Mouse (Mus musculus) liver, embryonic 13.5 days (tissue): ENCODE data around the gene Nop9. TPM values are rescaled to one million over a fixed set of nuclear protein-coding genes. Genes with fewer than 3 reads are reported as not detected.

Source experiments
- ATAC-seq: fragments of 200-750 bp; cut with Nextera tagmentation; 2 replicates; pipeline ENCODE4 v1.8.0; 2017; ENCODE audit warnings: low read depth, mild to moderate bottlenecking, moderate number of reproducible peaks, moderate library complexity
- DNase-seq: peaks from one replicate; pipeline ENCODE4 v3.0.0; 2022
- H3K27ac ChIP-seq: fragments of 300-500 bp; sonication (generic); 2 replicates; pipeline ENCODE4 v1.5.1; 2015; ENCODE audit warnings: moderate library complexity, mild to moderate bottlenecking, inconsistent platforms
- H3K27me3 ChIP-seq: fragments of 300-500 bp; sonication (generic); 2 replicates; pipeline ENCODE4 v1.6.1; 2015; ENCODE audit warnings: mild to moderate bottlenecking, inconsistent platforms
- H3K36me3 ChIP-seq: fragments of 300-500 bp; sonication (generic); 2 replicates; pipeline ENCODE4 v1.6.1; 2015; ENCODE audit warnings: mild to moderate bottlenecking, inconsistent platforms
- H3K4me1 ChIP-seq: fragments of 300-500 bp; sonication (generic); replicated peaks from 2 replicates; pipeline ENCODE4 v1.6.1; 2015; ENCODE audit warnings: inconsistent platforms
- H3K4me2 ChIP-seq: fragments of 300-500 bp; sonication (generic); 2 replicates; pipeline ENCODE4 v1.6.1; 2015; ENCODE audit warnings: inconsistent platforms, mild to moderate bottlenecking, moderate library complexity
- H3K4me3 ChIP-seq: fragments of 300-500 bp; sonication (generic); replicated peaks from 2 replicates; pipeline ENCODE4 v1.5.1; 2015; ENCODE audit warnings: mild to moderate bottlenecking, inconsistent platforms
- H3K9ac ChIP-seq: fragments of 300-500 bp; sonication (generic); 2 replicates; pipeline ENCODE4 v1.6.1; 2015; ENCODE audit warnings: mild to moderate bottlenecking, inconsistent platforms
- H3K9me3 ChIP-seq: fragments of 300-500 bp; sonication (generic); replicated peaks from 2 replicates; pipeline ENCODE4 v1.6.1; 2016; ENCODE audit warnings: inconsistent platforms
- WGBS: fragments of 180-500 bp; shearing (Covaris S2); methylation state at CpG from one replicate; pipeline ENCODE4 v1.1.7; 2015; ENCODE audit not compliant: insufficient replicate concordance; 5-methylcytosine and 5-hydroxymethylcytosine counted together
- polyA plus RNA-seq: library from polyadenylated mRNA; unstranded; fragments of >200 nt; fragmentation: Nextera tagmentation; extraction: Ambion mirVana; gene quantifications from 2 replicates; pipeline ENCODE4 v1.2.1, GENCODE M21; 2015

Gene Nop9
- polyA plus RNA-seq, 1 experiment from 2014 or later, result 42.8 TPM

DNA sequence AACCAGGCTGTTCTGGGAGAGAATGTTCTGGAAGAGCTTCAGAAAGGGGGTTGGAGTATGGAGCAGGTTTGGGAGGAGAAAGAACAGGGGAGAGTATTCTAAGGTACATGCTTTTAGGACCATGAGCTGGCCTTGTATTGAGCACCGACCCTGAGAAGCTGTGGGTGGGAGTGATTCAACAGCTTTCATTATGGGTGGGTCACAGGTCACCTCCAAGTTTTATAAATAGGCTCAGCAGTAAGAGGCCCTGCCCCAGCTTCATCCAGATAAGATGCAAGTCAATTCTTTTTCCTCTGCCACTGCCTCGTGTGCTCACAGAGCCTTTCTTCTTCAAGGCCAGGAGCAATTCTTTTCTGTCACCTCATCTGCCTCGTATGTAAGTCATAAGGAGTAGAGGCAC is 31.7 kb downstream of the Nop9 start:
- 20% methylated on average over 3 of the region's 3 CpGs for WGBS

DNA sequence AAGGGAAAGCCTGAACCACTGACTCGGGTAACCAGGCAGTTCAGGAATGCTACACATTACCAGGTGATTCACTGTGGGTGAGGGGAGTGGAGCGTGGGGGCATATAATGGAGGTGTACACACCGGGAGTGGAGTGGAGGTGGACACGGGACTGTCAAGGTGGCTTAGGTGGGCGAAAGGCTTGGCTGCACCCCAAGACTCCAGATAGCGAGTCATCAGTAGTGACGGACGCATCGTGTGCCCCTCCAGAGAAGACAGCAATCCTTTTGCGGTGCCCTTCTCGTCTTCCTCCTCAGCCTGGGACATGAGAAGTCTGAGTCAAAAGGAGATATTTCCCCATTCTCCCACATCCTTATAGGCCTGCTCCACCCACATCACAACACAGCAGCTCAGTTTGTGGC is 32.3 kb downstream of the Nop9 start:
- H3K4me3 ChIP-seq, result no peak overlapping the region
- H3K27ac ChIP-seq, result no peak overlapping the region
- H3K9ac ChIP-seq, result no peak overlapping the region
- no peaks in the 10 kb centered on the region for H3K36me3 ChIP-seq
- H3K27me3 ChIP-seq, result peaks cover 33% of the 10 kb centered on the region
- 67% methylated on average over 11 of the region's 11 CpGs for WGBS
- peaks cover 20% of the 10 kb centered on the region for H3K4me1 ChIP-seq
- ATAC-seq (no peak), DNase-seq (no peak)
- no peak overlapping the region for H3K4me2 ChIP-seq
- no peaks in the 10 kb centered on the region for H3K9me3 ChIP-seq

More for the DNA sequence above, 31.7 kb downstream of the Nop9 start:
- Histone ChIP-seq H3K4me1 (peaks cover 20% of the 10 kb centered on the region), H3K36me3 (no peaks in the 10 kb centered on the region), H3K27me3 (peaks cover 31% of the 10 kb centered on the region), H3K27ac (no peak overlapping the region), H3K4me3 (no peak overlapping the region), H3K4me2 (no peak overlapping the region), H3K9me3 (no peaks in the 10 kb centered on the region), H3K9ac (no peak overlapping the region)
- ATAC-seq (no peak), DNase-seq (no peak)

DNA sequence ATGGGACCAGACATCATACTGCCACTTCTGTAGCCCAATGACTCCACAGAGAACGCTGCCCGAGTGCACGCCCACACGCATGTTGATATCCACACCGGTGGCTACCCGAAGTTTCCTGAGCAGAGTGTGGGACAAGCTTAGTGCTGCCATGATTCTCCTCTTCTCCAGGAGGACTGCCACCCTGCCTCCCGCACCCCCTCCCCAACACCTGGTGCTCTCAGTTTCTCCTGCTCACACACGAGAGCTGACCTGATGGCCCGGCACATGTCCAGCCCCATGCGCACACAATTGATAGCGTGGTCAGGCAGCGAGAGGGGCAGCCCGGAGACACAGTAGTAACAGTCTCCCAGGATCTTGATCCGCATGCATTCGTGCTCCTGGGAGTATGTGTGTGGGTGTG is 33.2 kb downstream of the Nop9 start:
- H3K9me3 ChIP-seq, result no peaks in the 10 kb centered on the region
- WGBS, result 79% methylated on average over 15 of the region's 15 CpGs
- peaks cover 20% of the 10 kb centered on the region for H3K4me1 ChIP-seq
- H3K4me2 ChIP-seq, result no peak overlapping the region
- H3K4me3 ChIP-seq, result no peak overlapping the region
- H3K36me3 ChIP-seq, result no peaks in the 10 kb centered on the region
- H3K27me3 ChIP-seq, result peaks cover 35% of the 10 kb centered on the region
- no peak overlapping the region for H3K27ac ChIP-seq
- no peak overlapping the region for H3K9ac ChIP-seq
- no peak for ATAC-seq
- DNase-seq, result no peak

DNA sequence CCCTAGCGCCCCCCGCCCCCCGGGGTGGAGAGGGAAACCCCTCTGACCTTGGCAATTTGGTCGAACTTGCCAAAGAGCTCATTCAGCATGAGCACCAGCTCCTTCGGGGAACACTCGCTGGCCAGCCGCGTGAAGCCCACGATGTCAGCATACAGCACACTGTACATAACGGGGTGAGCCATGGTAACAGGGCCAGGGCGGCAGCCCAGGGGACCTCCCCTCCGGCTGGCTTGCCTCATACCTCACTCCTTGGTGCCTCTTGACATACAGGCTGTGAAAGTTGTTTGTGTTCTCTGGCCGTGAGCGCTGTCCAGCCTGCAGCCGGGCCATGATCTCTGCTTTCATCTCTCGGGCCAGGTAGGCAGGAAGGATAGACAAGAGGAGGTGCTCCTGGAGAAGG is 34.2 kb downstream of the Nop9 start:
- ATAC-seq, result no peak
- H3K27me3 ChIP-seq, result peaks cover 37% of the 10 kb centered on the region
- 64% methylated on average over 16 of the region's 16 CpGs for WGBS

DNA sequence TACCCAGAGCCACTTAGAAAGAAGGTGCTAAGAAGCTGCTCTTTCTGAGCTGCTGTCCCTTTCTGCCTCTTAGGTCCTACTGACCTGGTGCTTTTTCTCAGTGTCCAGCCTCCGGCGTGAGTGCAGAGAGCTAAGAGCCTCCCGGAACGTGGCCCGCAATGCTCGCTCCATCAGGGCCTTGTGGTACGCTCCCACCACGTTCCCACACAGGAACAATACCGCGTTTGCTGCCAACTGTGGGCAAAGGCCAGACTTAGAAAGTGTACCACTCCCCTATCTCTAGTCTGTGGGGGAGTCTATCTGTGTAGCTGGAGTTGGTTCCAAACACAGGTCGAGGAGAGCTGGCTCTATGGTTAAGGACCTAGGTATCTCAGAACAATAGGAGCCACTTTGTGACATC is 35.2 kb downstream of the Nop9 start:
- Histone ChIP-seq H3K9me3 (no peaks in the 10 kb centered on the region), H3K4me1 (peaks cover 20% of the 10 kb centered on the region), H3K36me3 (0 out of 2 replicates have a peak, but pooled peaks cover under 1% of the 10 kb centered on the region), H3K9ac (no peak overlapping the region), H3K27me3 (peaks cover 39% of the 10 kb centered on the region), H3K4me2 (no peak overlapping the region), H3K27ac (no peak overlapping the region), H3K4me3 (no peak overlapping the region)
- ATAC-seq (no peak), DNase-seq (no peak)
- WGBS, result 76% methylated on average over 11 of the region's 11 CpGs

More for the DNA sequence above, 34.2 kb downstream of the Nop9 start:
- Histone ChIP-seq H3K4me1 (peaks cover 20% of the 10 kb centered on the region), H3K4me2 (no peak overlapping the region), H3K9ac (no peak overlapping the region), H3K36me3 (no peaks in the 10 kb centered on the region), H3K27ac (no peak overlapping the region), H3K4me3 (no peak overlapping the region), H3K9me3 (no peaks in the 10 kb centered on the region)
- no peak for DNase-seq

DNA sequence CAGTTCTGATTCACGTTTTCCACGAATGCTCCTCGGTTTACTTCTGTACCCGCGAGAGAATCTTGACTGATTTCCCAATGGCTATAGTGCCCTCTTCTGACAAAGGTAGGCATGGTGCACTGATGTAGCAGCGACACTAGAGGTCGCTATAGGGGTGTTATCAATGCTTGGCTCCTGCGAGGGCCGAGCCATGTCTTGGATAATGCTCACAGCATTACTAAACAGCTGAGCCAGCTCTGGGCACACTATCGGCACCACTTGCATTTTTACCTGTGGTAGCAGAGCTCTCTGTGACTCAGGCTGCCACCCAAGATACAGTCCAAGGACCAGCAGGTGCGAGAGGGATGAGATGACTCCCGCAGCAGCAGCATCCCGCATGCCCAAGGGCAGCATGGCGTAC is 35.8 kb downstream of the Nop9 start:
- no peak overlapping the region for H3K27ac ChIP-seq
- DNase-seq (peak; percentile 38), ATAC-seq (peak; percentile 57)
- H3K4me3 ChIP-seq, result no peak overlapping the region
- peak overlapping the region; percentile 26 for H3K4me2 ChIP-seq
- H3K4me1 ChIP-seq, result peaks cover 20% of the 10 kb centered on the region
- H3K9me3 ChIP-seq, result no peaks in the 10 kb centered on the region
- peaks cover 45% of the 10 kb centered on the region for H3K27me3 ChIP-seq
- no peak overlapping the region for H3K9ac ChIP-seq
- 0 out of 2 replicates have a peak, but pooled peaks cover 2% of the 10 kb centered on the region for H3K36me3 ChIP-seq
- WGBS, result 19% methylated on average over 14 of the region's 14 CpGs

DNA sequence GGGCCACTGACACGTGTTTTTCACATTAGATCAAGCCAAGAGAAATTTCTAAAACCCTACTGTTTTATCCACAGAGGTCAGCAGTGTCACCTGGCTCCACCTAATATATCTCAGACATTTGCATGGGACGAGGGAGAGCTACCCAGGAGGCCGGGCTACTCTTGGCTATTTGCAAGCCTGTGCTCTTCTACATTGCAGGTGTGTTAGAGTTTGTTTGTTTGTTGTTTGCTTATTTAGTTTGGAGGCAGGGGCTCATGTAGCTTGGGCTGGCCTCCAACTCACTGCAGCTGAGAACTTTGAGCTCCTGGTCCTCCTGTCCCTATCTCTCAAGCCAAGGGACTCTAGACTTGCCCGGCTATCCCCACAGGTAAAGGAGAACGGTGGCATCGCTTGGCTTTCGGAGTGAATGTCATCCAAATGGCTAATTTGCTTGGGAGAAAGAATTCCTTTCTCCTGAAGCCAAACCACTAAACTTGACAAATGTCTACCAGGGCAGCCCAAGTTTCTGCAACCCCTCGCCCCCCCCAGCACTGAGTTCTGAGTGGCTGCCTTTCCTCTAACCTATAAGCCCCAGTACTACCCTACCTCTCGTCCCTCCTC is 37.0 kb downstream of the Nop9 start:
- ATAC-seq (no peak), DNase-seq (no peak)
- Histone ChIP-seq H3K4me3 (no peak overlapping the region), H3K27ac (no peak overlapping the region), H3K4me2 (peak overlapping the region; percentile 48; the same call in 1 of the 2 replicates), H3K27me3 (peaks cover 53% of the 10 kb centered on the region), H3K4me1 (peaks cover 10% of the 10 kb centered on the region), H3K9me3 (no peaks in the 10 kb centered on the region), H3K9ac (no peak overlapping the region), H3K36me3 (0 out of 2 replicates have a peak, but pooled peaks cover 2% of the 10 kb centered on the region)
- 56% methylated on average over 9 of the region's 9 CpGs for WGBS

DNA sequence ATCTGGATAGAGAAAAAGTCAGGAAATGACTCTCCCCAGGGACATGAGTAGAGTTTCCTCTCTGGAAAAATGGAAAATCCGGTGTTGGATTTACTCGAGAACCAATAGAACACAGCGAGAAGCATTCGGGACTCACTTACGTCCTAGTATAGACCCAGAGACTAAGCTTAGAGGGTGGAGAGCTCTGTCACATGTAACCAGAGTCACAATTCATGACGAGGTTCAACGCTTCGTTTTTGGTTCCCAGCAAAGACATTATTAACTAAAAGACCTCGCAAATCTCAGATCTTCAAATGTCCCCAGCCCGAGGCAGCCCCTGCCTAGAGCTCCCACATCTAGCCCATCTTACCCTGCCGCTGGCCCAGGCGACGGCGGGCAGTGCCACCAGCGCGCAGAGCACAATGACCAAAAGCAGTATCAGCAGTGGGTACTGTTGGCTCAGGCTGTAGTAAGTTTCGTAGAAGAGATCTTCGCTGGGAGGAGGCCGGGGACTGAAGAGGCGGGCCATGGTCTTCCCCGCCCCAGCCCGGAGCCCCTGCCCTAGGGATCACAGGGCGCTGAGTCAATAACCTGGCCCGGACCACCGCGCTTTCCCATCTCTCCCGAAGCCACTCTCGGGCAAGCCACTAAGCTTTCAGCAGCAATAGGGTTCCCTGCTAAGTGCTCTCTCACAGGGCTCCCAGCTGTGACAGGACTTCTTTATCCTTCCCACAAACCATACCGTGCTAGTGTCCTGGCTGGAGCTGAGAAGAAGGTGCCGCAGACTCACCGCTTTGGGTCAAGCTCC is 37.9 kb downstream of the Nop9 start:
- Histone ChIP-seq H3K4me1 (peaks cover 13% of the 10 kb centered on the region), H3K36me3 (0 out of 2 replicates have a peak, but pooled peaks cover 2% of the 10 kb centered on the region), H3K9ac (no peak overlapping the region), H3K27me3 (peaks cover 62% of the 10 kb centered on the region), H3K4me3 (peak overlapping the region; percentile 41), H3K27ac (no peak overlapping the region), H3K4me2 (peak overlapping the region; percentile 48), H3K9me3 (no peaks in the 10 kb centered on the region)
- DNase-seq (no peak), ATAC-seq (no peak)
- WGBS, result 13% methylated on average over 31 of the region's 31 CpGs

DNA sequence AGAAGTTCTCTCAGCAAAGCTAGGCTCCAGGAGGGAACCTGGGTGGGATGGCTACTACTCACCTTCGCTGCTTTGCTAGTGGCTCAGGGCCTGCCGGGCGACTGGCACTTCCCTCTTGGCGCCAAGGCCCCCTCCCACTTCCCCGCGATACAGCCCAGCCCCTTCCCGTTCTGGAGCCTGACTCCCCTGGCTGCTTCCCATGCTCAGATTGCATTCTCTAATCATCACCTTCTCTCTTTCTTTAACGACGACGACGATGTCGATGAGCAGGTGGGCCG is 38.4 kb downstream of the Nop9 start, which contains the start of gene Adcy4:
Adcy4 (minus strand) TSS at position 138 of the 278 bp plus-strand sequence.
- H3K36me3 ChIP-seq, result 0 out of 2 replicates have a peak, but pooled peaks cover 2% of the 10 kb centered on the region
- no peak within 1 kb of the TSS for H3K9ac ChIP-seq
- peak within 1 kb of the TSS; percentile 41 for H3K4me3 ChIP-seq
- no peak for DNase-seq
- no peaks in the 10 kb centered on the region for H3K9me3 ChIP-seq
- H3K27me3 ChIP-seq, result peaks cover 63% of the 10 kb centered on the region
- H3K4me2 ChIP-seq, result peak within 1 kb of the TSS; percentile 48
- 16% methylated on average over 13 of the region's 13 CpGs for WGBS
- no peak within 1 kb of the TSS for H3K27ac ChIP-seq
- ATAC-seq, result no peak
- H3K4me1 ChIP-seq, result peaks cover 19% of the 10 kb centered on the region

DNA sequence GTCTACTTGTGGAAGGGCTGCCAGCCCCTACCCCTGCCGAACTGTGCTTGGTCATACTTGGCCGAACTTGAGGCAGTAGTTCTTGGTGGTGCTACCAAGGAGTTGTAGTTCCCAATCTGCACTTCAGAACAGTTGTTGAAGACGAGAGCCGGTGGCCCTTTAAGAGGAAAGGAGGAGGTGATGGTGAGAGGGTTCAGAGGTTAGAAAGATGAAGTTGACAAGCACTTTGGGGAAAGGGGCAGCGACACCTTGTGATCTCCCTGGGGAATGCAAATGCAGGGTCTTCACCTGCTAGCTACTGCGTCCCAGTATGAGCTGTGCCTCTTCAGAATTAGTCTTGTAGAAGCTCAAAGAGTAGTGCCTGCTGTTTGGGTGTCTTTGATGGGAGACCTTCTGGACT is 39.7 kb downstream of the Nop9 start:
- 41% methylated on average over 6 of the region's 6 CpGs for WGBS
- Histone ChIP-seq H3K36me3 (0 out of 2 replicates have a peak, but pooled peaks cover 2% of the 10 kb centered on the region), H3K4me2 (no peak overlapping the region), H3K27ac (no peak overlapping the region), H3K9ac (no peak overlapping the region), H3K9me3 (no peaks in the 10 kb centered on the region), H3K4me1 (peaks cover 20% of the 10 kb centered on the region), H3K27me3 (peaks cover 63% of the 10 kb centered on the region), H3K4me3 (no peak overlapping the region)
- ATAC-seq (no peak), DNase-seq (no peak)

DNA sequence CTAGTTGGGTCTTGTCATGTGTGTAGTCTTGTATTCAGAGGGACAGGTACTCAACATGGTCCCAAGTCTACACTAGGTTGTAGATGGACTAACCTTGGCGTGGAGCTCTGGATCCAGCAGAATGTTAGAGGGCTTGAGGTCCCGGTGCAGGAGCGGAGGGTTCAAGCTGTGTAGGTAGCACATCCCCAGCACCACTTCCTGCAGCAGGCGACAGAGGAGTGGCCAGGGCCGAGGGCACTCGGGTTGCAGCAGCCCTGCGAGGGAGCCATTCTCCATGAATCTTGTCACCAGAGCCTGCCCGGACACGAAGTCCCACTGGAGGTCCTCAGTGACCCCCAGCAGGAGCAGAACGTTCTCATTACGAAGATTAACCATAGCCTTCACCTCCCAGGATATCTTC is 42.2 kb downstream of the Nop9 start:
- no peak for DNase-seq
- Histone ChIP-seq H3K9me3 (no peaks in the 10 kb centered on the region), H3K27me3 (peaks cover 49% of the 10 kb centered on the region), H3K27ac (no peak overlapping the region), H3K4me2 (peak overlapping the region; percentile 91), H3K36me3 (0 out of 2 replicates have a peak, but pooled peaks cover 2% of the 10 kb centered on the region), H3K4me3 (peak overlapping the region; percentile 65), H3K9ac (peak overlapping the region; percentile 70; the same call in 1 of the 2 replicates), H3K4me1 (peaks cover 16% of the 10 kb centered on the region)
- WGBS, result 33% methylated on average over 11 of the region's 11 CpGs
- ATAC-seq, result no peak
